ENCODE assay signal across 13 mouse cellular contexts in genomic region chr17:47248053-47248452, GRCm38 (mm10).
DNase-seq lines count a peak whose midpoint lies in the region; ATAC-seq and TF ChIP-seq lines count a peak whose summit lies in the region.
"Had no signal": no experiment of that assay in that cellular context is flagged by ENCODE, and none has a peak within 500 bp of the region (broad histone marks: within the 10 kb centered on the region; RNA-seq: fewer than 3 reads in every experiment).

No protein-coding gene starts in this region.

- peaks cover 19% of the 10 kb centered on the region for H3K36me3 ChIP-seq in heart, embryonic 10.5 days
- H3K36me3 ChIP-seq in lung, embryonic 14.5 days (ENCODE audit: insufficient read depth): 0 out of 2 replicates have a peak, but pooled peaks cover 13% of the 10 kb centered on the region

- no peak overlapping the region for H3K27ac ChIP-seq in heart, embryonic 10.5 days
- H3K27ac ChIP-seq in lung, embryonic 14.5 days (ENCODE audit: low read depth): no peak overlapping the region
- H3K27ac ChIP-seq: hindbrain, embryonic 14.5 days; limb, embryonic 10.5 days; lung, embryonic 15.5 days had no signal

- ATAC-seq in lung, embryonic 14.5 days (ENCODE audit: insufficient read depth): no peak

- DNase-seq in heart, adult 11 months: peak; percentile 95
- DNase-seq in heart, embryonic 10.5 days (ENCODE audit: low spot score): no peak
- peak; percentile 16 for DNase-seq in lung, embryonic 14.5 days
- no peak for DNase-seq in lung, postnatal 4 days
- DNase-seq in gastrocnemius, postnatal 25 days: peak; percentile 50
- peak; percentile 46 to 60 for DNase-seq in right cerebral cortex, postnatal 10 days (ENCODE audit: low spot score in 2 of 2)
- no peak for DNase-seq in cerebellum, postnatal 36 days
- no peak for DNase-seq in cerebellum, adult 11-12 months
- DNase-seq: adrenal gland, postnatal 14 days; cerebellum, postnatal 25 days had no signal

- no peaks in the 10 kb centered on the region for H3K9me3 ChIP-seq in heart, embryonic 10.5 days
- no peaks in the 10 kb centered on the region for H3K9me3 ChIP-seq in lung, embryonic 14.5 days (ENCODE audit: low read depth, low read length)
- H3K9me3 ChIP-seq: limb, embryonic 10.5 days; lung, embryonic 15.5 days had no signal

- 76% methylated on average over 3 of the region's 3 CpGs for WGBS in heart, embryonic 10.5 days
- WGBS in lung, embryonic 14.5 days: 70% methylated on average over 3 of the region's 3 CpGs

- H3K4me1 ChIP-seq in heart, embryonic 10.5 days: no peaks in the 10 kb centered on the region
- no peaks in the 10 kb centered on the region for H3K4me1 ChIP-seq in lung, embryonic 14.5 days (ENCODE audit: insufficient read depth)
- H3K4me1 ChIP-seq: limb, embryonic 10.5 days; lung, embryonic 15.5 days had no signal

- no peak overlapping the region for H3K4me3 ChIP-seq in heart, embryonic 10.5 days
- no peak overlapping the region for H3K4me3 ChIP-seq in lung, embryonic 14.5 days (ENCODE audit: low read depth, low read length)
- H3K4me3 ChIP-seq: limb, embryonic 10.5 days; lung, embryonic 15.5 days had no signal

- H3K9ac ChIP-seq in lung, embryonic 14.5 days: no peak overlapping the region
- H3K9ac ChIP-seq: hindbrain, embryonic 14.5 days; lung, embryonic 15.5 days had no signal

- no peaks in the 10 kb centered on the region for H3K27me3 ChIP-seq in heart, embryonic 10.5 days (ENCODE audit: insufficient read depth, poor library complexity, severe bottlenecking)
- no peaks in the 10 kb centered on the region for H3K27me3 ChIP-seq in lung, embryonic 14.5 days (ENCODE audit: insufficient read depth, low read length)
- H3K27me3 ChIP-seq: lung, embryonic 15.5 days had no signal

- no peak for TF ChIP-seq CTCF in lung, embryonic 14.5 days (IDR thresholded peaks at IDR 0.05; ENCODE audit: low read depth)

- no peak overlapping the region for H3K4me2 ChIP-seq in lung, embryonic 14.5 days
- H3K4me2 ChIP-seq: hindbrain, embryonic 14.5 days; lung, embryonic 15.5 days had no signal

Comparison
In these comparisons a context has a peak if more than half of its experiments do, and no peak if none do; other contexts are left out.
1. DNase-seq: peak in heart, adult 11 months (single experiment), lung, embryonic 14.5 days (single experiment), gastrocnemius, postnatal 25 days (single experiment) and right cerebral cortex, postnatal 10 days (2 of 2); none in heart, embryonic 10.5 days (single experiment), lung, postnatal 4 days (0 of 2), cerebellum, postnatal 36 days (0 of 2) and cerebellum, adult 11-12 months (single experiment).